Mouse (Mus musculus) hematopoietic stem cell, adult 5-6 weeks (primary cell): Measurements from ENCODE around the gene Pccb. TPM values are rescaled to one million over a fixed set of nuclear protein-coding genes. Genes with fewer than 3 reads are reported as not detected.

ENCODE experiments used
- ATAC-seq, 2 experiments: fragments of 125-278 bp in 1 of 2; replicated peaks in 1 of 2; 2 replicates each; pipeline ENCODE4 v1.8.0; 2016 to 2017; ENCODE audit warnings: inconsistent platforms in 2 of 2, mild to moderate bottlenecking in 2 of 2, moderate number of reproducible peaks in 2 of 2, low read depth in 1 of 2, moderate TSS enrichment in 1 of 2; ENCODE audit not compliant: low FRiP score in 2 of 2, poor library complexity in 2 of 2, severe bottlenecking in 2 of 2, insufficient read depth in 1 of 2, low TSS enrichment in 1 of 2
- total RNA-seq: library from RNA; stranded (forward); fragments of 172-1452, 232-1000 nt; gene quantifications from 2 replicates; pipeline ENCODE4 v1.2.3, GENCODE M21; 2017

Gene Pccb
- total RNA-seq, result 14.8 and 18.1 TPM in 2 replicates

DNA sequence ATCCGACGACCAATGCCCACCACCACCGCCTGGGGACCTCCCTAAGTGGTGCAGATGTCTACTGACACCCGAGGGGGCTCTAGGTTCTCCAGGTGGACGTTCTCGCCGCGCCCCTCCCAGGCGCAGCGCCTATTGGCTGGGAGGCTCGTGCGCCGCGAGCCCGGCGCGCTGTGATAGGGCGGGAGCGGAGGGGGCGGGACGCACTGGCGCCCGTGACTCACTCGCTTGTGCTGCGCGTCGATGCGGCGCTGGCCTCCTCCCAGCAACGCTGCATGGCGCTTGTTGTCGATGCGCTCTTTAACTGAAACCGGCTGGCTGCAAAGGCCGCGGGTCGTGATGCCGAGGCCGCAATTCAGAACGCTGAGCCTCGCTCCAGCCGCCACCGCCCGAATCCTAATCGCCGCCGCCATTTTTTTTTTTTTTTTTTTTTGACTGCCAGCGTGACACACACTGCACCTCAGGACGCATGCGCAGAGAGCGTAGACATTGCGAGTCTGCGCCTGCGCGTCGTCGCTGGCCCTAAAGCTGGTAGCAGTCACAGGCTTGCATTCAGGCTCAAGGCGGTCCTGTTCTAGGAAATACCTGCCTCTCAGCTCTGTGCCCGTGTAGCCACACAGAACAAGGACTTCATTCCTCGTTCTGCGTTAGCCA lies at the start of gene Pccb:
Gene Pccb (minus strand): TSS at position 451 of the 651 bp plus-strand sequence.
- ATAC-seq, result peak; percentile 95 to 96

- ATAC-seq, result no peak
Measured at GRCm38 (mm10) chr9:101083728-101084127, 49.0 kb upstream of the Pccb start.

GRCm38 (mm10) chr9:101080046-101080685 lies 45.5 kb upstream of the Pccb start:
- peak in 1 of 2 experiments; percentile 8; a peak in 1 of 4 replicates for ATAC-seq

- no peak for ATAC-seq
Measured at GRCm38 (mm10) chr9:101078579-101078978, 43.9 kb upstream of the Pccb start.

- no peak for ATAC-seq
Measured at GRCm38 (mm10) chr9:101077486-101077885, 42.8 kb upstream of the Pccb start.

- ATAC-seq, result peak in 1 of 2 experiments; percentile 22; a peak in 1 of 4 replicates
Measured at GRCm38 (mm10) chr9:101076095-101076875, 41.6 kb upstream of the Pccb start.

GRCm38 (mm10) chr9:101075694-101076093 lies 41.0 kb upstream of the Pccb start:
- ATAC-seq, result no peak

- ATAC-seq, result peak; percentile 6 to 7; a peak in 1 of 4 replicates
Measured at GRCm38 (mm10) chr9:101075091-101075581, 40.4 kb upstream of the Pccb start.

DNA sequence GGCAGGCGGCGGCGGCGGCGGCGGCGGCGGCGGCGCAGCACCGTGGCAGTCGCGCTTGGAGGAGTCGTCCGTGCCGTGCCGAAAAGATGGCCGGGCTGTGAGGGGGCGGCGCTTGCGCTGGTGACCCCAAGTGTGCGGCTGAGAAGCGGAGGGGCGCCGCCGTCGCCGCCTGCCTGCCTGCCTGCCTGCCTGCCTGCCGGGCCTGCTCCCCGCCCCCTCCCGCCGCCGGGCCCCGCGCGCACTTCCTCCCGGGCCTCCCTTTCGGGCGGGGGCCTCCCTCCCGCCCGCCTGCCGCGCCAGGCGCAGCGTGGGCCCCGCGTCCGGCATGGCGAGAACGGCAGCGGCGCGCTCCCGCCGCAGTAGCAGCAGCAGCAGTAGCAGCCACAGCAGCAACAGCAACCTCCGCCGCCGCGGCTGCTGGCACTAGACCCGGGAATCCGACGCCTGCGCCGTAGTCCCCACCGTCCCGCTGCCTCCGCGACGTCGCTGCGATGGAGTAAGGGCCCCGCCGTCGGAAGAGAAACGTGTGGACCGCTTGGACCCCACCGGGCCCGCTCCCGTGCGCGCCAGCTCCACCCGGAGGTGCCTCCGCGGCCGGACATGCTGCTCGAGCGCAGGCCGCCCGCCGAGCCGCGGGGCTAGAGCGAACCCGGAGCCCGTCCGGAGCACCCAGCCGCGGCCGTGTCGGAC lies 39.8 kb upstream of the Pccb start:
- ATAC-seq, result peak; percentile 28 to 35; a peak in 2 of 4 replicates

DNA sequence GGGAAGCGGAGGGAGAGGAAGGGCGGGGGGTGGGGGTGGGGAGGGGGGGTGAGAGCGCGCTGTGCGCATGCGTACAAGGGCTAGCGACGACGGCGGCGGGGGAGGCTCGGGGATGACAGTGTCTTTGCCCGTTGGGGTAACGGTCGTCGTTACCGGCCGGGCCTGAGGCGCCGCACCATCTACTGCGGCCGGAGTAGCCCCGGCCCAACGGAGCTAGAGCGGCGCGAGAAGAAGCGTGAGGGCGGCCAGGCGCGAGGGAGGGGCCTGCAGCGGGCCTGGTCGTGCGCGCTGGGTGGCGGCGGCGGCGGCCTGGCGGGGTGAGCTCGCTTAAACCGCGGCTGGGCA lies 39.3 kb upstream of the Pccb start, which contains the start of gene Msl2:
Gene Msl2 (plus strand): TSS at position 115 of the 345 bp plus-strand sequence.
- no peak; a peak in 1 of 4 replicates for ATAC-seq

- peak; percentile 79 to 85 for ATAC-seq
Measured at GRCm38 (mm10) chr9:101073041-101073986, 38.6 kb upstream of the Pccb start.

DNA sequence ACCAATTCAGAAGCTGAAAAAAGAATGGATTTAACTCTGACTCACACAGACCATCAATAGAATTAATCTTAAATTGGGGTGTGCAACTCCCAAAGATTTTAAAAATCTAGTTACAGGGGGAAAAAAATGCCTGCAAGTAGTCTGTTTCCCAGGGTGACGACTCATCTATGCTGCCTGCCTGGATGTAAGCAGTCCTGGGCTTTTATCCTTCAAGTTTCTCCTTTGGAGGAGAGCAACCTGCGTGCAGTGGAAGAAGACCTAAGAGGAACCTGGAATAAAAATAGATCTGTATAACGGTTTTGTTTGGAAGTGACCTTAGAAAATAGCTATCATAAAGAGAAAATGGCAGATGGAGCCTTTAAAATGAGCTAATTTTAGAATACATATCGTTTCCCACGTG lies 37.8 kb upstream of the Pccb start:
- no peak for ATAC-seq

DNA sequence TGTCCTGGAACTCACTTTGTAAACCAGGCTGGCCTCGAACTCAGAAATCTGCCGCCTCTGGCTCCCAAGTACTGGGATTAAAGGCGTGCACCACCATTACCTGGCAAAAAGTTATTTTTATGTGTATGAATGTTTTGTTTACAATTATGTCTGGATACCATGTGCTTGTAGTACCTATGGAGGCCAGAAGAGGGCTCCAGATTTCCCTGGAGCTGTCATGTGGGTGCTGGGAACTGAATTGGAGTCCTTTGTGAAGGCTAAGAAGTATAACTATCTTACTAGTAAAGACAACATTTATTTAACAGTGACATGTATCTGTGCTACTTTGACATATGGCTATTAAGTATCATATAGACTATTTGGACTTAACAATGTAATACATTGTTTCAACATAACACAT lies 35.1 kb upstream of the Pccb start:
- no peak for ATAC-seq

GRCm38 (mm10) chr9:101065076-101065602 lies 30.4 kb upstream of the Pccb start:
- ATAC-seq, result no peak

GRCm38 (mm10) chr9:101062253-101062780 lies 27.6 kb upstream of the Pccb start:
- ATAC-seq, result no peak

- peak; percentile 89 for ATAC-seq
Measured at GRCm38 (mm10) chr9:101061035-101061434, 26.3 kb upstream of the Pccb start.
